Mouse (Mus musculus) embryonic fibroblast, embryonic 13.5 days (primary cell): ENCODE measurements at regions not wholly inside any gene's neighbourhood (a gene's known extent, or its start where the extent isn't known, plus 50 kb on each side); places are given as distances from the start of the nearest gene placed in this dataset.

Experiments used
- H3K27ac ChIP-seq: 2 replicates; pipeline ENCODE4 v1.5.1; 2012; ENCODE audit warnings: low read length, control low read depth, inconsistent platforms; ENCODE audit not compliant: insufficient read depth
- H3K4me1 ChIP-seq: 2 replicates; pipeline ENCODE4 v1.6.1; 2011; ENCODE audit warnings: low read length; ENCODE audit not compliant: control insufficient read depth, insufficient read depth
- H3K4me3 ChIP-seq: 2 replicates; pipeline ENCODE4 v1.5.1; 2011; ENCODE audit warnings: mild to moderate bottlenecking, control low read depth, low read length; ENCODE audit not compliant: insufficient read depth
- CTCF ChIP-seq: IDR thresholded peaks from 2 replicates; pipeline ENCODE4 v1.5.1; 2011; ENCODE audit warnings: mild to moderate bottlenecking, control low read depth, low read length, moderate library complexity, borderline replicate concordance; ENCODE audit not compliant: insufficient read depth
- POLR2A ChIP-seq: IDR thresholded peaks from 2 replicates; pipeline ENCODE4 v1.6.1; 2011; ENCODE audit warnings: low read depth, mild to moderate bottlenecking, control low read depth, low read length, moderate library complexity

GRCm38 (mm10) chr17:64930816-64931428 is 95.1 kb upstream of the 4930583I09Rik start:
- H3K27ac ChIP-seq: no peak overlapping the region
- no peaks in the 10 kb centered on the region for H3K4me1 ChIP-seq
- TF ChIP-seq POLR2A: no peak
- TF ChIP-seq CTCF: no peak
- H3K4me3 ChIP-seq: no peak overlapping the region

GRCm38 (mm10) chr17:64923762-64924161 is 87.9 kb upstream of the 4930583I09Rik start:
- TF ChIP-seq POLR2A (no peak), CTCF (no peak)
- Histone ChIP-seq H3K27ac (no peak overlapping the region), H3K4me3 (no peak overlapping the region), H3K4me1 (no peaks in the 10 kb centered on the region)

GRCm38 (mm10) chr17:64922235-64922634 is 86.4 kb upstream of the 4930583I09Rik start:
- H3K4me1 ChIP-seq: no peaks in the 10 kb centered on the region
- H3K4me3 ChIP-seq: no peak overlapping the region
- TF ChIP-seq POLR2A (no peak), CTCF (no peak)
- H3K27ac ChIP-seq: no peak overlapping the region

- H3K27ac ChIP-seq: no peak overlapping the region
- TF ChIP-seq CTCF: no peak
- TF ChIP-seq POLR2A: no peak
- H3K4me3 ChIP-seq: no peak overlapping the region
- no peaks in the 10 kb centered on the region for H3K4me1 ChIP-seq
Measured at GRCm38 (mm10) chr17:64920236-64920635, 84.4 kb upstream of the 4930583I09Rik start.

GRCm38 (mm10) chr17:64917830-64918229 is 82.0 kb upstream of the 4930583I09Rik start:
- TF ChIP-seq CTCF (no peak), POLR2A (no peak)
- Histone ChIP-seq H3K4me3 (no peak overlapping the region), H3K27ac (no peak overlapping the region), H3K4me1 (no peaks in the 10 kb centered on the region)

- H3K27ac ChIP-seq: no peak overlapping the region
- TF ChIP-seq POLR2A (no peak), CTCF (peak; percentile 14; the same call in 1 of the 2 replicates)
Measured at GRCm38 (mm10) chr17:64916657-64917056, 80.8 kb upstream of the 4930583I09Rik start.

GRCm38 (mm10) chr17:64915708-64916107 is 79.8 kb upstream of the 4930583I09Rik start:
- H3K27ac ChIP-seq: no peak overlapping the region
- H3K4me1 ChIP-seq: no peaks in the 10 kb centered on the region
- H3K4me3 ChIP-seq: no peak overlapping the region
- TF ChIP-seq CTCF (no peak), POLR2A (no peak)

More at GRCm38 (mm10) chr17:64916657-64917056, 80.8 kb upstream of the 4930583I09Rik start:
- no peak overlapping the region for H3K4me3 ChIP-seq
- H3K4me1 ChIP-seq: no peaks in the 10 kb centered on the region

GRCm38 (mm10) chr17:64915025-64915424 is 79.2 kb upstream of the 4930583I09Rik start:
- TF ChIP-seq POLR2A (no peak), CTCF (no peak)
- no peaks in the 10 kb centered on the region for H3K4me1 ChIP-seq
- no peak overlapping the region for H3K27ac ChIP-seq
- no peak overlapping the region for H3K4me3 ChIP-seq

- TF ChIP-seq POLR2A (no peak), CTCF (no peak)
- Histone ChIP-seq H3K4me3 (no peak overlapping the region), H3K27ac (no peak overlapping the region), H3K4me1 (no peaks in the 10 kb centered on the region)
Measured at GRCm38 (mm10) chr17:64914302-64914701, 78.4 kb upstream of the 4930583I09Rik start.

GRCm38 (mm10) chr17:64908671-64909070 is 72.8 kb upstream of the 4930583I09Rik start:
- no peaks in the 10 kb centered on the region for H3K4me1 ChIP-seq

More at GRCm38 (mm10) chr17:64908671-64909070, 72.8 kb upstream of the 4930583I09Rik start:
- Histone ChIP-seq H3K4me3 (no peak overlapping the region), H3K27ac (no peak overlapping the region)
- TF ChIP-seq POLR2A: no peak
- no peak for TF ChIP-seq CTCF
